Mouse (Mus musculus): ENCODE measurements at regions not wholly inside any gene's neighbourhood (a gene's known extent, or its start where the extent isn't known, plus 50 kb on each side); places are given as distances from the start of the nearest gene placed in this dataset.

DNA sequence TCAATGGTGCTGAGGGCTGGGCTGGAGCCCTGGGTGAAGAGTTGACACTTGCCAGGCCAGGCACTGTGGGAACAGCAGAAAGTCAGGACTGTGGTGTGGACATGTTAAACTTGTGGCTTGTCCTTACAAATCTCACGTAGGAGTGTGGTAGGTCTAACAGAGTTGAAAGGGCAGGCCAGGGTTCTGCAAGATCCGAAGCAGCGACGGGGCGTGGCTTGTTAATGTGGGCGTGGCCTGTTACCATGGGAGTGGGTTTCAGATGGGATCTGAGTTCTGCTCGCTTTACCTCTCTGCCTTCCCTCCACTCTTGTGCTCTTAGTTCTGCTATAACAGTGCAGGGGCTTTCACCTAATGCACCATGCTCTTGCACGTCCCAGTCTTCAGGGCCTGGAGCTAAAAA, 94.2 kb upstream of the Mvb12b start:
- no peak for DNase-seq (ENCODE audit: low spot score)

DNA sequence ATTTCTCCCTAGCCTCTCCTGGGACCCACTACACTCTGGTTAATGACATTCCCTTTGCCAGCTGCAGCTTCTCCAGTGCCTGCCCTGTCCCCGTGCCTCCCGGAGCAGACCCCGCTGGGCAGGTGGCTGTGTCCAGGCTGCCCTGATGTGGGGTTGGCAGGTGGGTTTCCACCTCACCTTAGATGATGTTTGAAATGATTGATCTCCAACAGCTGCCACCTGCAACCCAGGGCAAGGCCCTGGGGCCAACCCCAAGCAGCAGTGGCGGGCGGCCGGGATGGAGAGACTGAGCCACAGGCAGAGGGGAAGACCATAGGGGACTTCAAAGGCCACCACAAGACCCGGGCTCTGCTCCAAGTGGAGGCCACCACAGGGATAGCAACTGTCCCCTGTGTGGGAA, 93.6 kb upstream of the Mvb12b start:
- no peak for DNase-seq (ENCODE audit: low spot score)

DNA sequence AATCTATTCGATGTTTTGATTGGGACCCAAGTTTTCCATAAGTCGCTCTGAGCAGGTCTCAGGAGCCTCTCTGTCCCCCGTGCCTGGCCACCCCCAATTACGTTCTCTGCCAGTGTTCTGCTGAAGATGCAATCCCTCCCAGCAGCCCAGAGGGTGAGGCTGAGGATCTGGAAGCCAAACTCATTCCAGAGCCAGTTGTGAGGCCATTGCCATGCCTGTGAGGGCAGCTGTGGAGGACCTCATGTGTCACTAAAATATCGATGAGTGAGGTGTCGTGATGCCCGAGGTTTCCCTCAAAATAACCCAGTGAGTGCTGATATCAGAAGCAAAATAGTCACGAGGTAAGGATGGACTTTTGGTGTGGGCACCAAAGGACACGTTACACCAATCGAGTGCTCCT, 93.1 kb upstream of the Mvb12b start:
- no peak for DNase-seq (ENCODE audit: low spot score)

DNA sequence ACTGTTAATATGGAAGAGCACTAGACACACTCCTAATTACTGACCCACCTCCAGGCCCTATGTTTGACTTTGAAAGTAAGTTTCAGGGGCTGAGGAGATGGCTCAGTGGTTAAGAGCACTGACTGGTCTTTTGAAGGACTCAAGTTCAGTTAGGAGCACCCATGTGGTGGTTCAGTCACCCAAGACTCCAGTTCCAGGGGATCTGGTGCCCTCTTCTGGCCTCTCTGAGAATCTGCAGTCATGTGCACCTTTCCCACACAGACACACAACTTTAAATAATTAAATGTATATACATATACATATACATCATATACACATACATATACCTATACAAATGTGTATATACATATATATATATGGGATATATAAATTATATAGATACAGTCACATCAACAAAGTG, 91.5 kb upstream of the Mvb12b start:
- no peak for DNase-seq (ENCODE audit: low spot score)

DNA sequence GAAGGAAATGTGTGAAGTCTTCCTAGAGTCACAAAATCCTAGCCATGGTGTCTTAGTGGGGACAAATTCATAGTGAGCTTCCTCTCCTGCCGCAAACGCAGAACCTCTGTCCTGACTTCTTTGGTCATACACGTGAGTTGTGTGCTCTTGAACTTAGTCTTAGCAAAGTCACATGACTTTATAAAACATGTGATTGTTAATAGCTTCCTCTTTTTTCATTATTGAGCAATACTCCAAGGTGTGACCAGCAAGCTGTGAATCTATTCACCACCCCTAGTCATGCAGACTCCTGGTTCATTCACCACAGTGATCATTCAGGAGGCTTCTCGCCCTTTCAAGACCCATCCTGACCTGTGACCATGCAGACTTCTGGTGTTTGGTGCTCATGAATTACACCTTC, 90.8 kb upstream of the Mvb12b start:
- DNase-seq (ENCODE audit: low spot score) = no peak

DNA sequence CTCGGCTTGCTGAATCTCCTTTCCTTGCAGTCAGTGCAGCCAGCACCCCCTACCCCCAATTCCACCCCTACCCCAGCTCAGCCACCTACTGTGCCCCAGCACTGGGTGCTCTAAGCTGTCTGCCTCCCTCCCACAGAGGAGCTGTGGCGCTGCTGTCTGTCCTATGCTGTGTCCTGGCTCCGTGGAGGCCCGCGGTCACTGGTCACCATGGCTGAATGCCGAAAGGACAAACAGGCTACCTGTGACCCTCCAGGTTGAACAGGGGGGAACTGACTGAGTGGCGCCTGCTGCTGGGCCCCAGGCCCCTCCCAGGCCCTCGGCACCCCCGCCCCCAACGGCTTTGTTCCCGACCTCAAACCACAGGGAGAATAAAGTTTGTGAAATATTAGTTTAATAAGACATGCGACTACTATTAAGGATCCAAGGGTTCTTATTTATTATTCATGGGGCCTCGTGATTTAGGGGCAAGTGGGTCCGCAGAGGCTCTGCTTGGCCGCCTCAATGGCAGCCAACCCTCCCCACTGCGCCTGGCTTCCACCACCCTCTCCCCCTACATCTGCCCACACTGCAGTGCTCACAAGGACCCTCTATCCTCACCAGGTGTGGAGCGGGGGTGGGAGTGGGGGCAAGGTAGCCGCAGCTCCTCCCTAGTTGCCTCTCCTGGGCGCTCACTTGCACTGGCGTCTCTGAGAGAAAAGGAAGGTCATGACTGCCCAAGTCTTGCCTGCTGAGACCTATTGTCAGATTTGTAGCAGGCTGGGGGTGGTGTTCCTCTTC, 90.0 kb upstream of the Mvb12b start:
- DNase-seq (ENCODE audit: low spot score) = peak; percentile 2

GRCm38 (mm10) chr2:33977151-33977550, 89.4 kb upstream of the Mvb12b start:
- no peak for DNase-seq (ENCODE audit: low spot score)

DNA sequence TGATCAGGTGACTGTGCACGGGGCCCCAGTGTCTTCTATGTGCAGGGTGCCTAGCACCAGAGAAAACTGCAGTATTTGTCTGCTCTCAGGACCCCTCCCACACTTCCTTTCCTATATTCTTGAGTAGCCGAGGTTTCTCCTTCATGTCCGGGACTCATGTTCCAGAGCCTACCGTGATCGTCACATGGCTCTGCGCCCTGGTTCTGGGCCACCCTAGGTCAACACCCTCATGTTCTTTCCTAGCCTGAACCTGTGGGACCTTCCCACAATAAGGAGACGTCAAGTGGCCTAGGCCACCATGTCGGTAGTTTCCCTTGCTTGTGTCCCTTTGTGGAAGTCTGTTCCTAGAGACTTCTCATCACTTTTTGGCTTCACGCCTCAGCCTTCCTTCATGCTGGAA, 88.4 kb upstream of the Mvb12b start:
- no peak for DNase-seq (ENCODE audit: low spot score)

DNA sequence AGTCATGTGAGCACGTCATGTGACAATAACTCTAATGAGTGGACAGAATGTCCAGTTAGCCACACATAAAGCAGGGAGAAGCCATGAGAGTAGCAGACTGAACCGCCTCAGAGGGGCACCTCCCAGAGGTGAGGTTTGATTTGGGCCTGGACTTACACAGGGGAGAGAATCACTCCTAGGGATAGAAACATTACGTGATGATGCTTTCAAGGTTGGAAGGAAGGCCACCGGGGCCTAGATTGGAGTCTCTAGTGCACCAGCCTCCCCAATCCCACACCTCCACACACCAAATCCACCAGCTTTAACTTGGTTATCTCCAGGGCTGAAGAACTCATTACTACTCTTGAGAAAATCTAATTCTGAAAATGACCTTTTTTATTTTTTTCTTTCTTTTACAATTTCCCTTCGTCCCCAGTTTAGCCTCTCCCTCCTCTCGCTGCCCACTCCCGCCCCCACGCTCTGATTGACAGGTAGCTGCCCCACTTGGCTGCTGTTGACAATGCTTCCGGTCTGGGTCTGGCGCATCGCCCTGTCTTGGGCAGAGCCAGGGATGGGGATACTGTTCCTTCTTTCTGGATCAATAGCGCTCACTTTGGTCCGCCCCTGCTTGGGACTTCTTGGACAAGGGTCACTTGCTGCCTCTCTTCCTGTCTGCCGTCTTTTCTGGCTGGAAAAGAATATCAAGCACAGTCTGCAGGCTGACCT, 87.8 kb upstream of the Mvb12b start:
- peak; percentile 57 for DNase-seq (ENCODE audit: low spot score)

DNA sequence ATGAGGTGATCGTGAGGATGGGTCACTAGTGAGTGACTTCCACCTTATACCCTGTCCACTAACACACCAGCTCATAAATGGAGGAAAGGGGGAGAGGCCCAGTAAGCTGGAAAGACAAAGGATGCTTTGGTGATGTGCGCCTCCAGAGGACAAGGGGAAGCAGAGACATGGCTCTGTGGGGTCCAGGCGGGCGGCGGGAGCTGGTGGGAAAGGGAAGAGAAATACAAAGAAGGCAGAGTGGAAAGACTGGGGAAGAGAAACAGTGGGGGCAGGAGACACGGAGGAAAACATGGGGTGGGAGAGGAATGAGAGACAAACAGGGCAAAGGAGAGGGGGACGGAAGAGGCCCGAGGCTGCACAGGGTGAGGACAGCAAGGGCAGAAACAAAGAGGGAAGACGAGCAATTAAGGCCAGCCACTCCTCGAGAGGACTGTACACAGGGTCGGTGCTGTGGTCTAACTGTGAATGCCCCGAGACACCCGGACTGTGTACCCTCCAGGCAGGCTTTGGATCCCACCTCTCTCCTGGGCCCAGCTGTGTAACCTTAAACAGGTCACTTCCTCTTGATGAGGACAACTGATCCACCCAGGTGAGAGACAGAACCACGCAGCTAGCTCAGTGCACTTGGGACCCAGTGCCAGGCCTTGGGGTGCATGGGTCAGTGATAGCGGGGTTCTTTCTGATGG, 87.1 kb upstream of the Mvb12b start:
- DNase-seq (ENCODE audit: low spot score) = no peak

DNA sequence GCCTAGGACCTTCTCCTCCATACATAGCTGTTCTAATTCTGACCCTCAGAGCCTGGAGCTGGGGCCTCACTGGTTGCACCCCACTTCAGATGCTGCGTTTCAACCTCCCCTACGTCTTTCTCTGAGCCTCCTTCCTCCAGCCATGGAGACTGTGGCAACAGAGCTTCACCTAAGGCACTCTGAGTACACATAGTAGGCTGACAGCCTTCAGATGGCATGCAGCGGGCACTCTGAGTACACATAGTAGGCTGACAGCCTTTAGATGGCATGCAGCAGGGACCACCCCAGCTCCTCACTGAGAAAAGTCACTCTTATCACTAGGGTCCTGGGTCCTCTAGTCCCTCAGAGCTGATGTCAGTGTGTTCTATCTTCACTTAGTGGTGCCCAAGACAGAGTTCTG, 86.3 kb upstream of the Mvb12b start:
- no peak for DNase-seq (ENCODE audit: low spot score)

DNA sequence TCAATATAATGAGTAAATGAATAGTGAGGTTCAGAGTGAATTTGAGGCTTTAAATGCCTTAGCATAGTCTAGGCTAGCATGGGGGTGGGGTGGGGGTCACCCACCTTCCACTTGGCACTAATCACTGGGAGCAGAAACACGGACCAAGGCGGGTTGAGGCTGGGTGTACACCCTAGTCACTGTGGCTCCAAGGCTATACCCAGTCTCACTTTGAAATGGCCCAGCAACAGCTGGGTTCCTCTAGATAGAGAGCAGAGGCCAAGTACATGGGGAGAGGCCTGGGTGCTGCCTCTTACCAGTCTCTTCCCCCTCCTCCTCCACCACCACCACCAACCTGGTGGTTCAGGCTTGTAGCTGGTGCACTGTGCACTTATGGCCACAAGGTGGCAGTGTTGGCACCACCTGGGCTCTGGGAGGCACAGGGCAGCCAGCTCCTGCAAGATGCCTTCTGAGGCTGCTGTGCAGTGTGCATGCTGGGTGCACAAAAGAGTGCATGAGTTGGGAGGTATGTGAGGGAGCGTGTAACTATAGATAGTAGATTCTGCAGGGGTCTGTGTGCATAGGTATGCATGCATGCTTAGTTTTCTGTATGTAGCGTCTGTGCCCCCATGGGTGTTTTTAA, 85.6 kb upstream of the Mvb12b start:
- DNase-seq (ENCODE audit: low spot score) = peak; percentile 68

GRCm38 (mm10) chr2:33966984-33967421, 79.3 kb upstream of the Mvb12b start:
- DNase-seq (ENCODE audit: low spot score) = no peak

DNA sequence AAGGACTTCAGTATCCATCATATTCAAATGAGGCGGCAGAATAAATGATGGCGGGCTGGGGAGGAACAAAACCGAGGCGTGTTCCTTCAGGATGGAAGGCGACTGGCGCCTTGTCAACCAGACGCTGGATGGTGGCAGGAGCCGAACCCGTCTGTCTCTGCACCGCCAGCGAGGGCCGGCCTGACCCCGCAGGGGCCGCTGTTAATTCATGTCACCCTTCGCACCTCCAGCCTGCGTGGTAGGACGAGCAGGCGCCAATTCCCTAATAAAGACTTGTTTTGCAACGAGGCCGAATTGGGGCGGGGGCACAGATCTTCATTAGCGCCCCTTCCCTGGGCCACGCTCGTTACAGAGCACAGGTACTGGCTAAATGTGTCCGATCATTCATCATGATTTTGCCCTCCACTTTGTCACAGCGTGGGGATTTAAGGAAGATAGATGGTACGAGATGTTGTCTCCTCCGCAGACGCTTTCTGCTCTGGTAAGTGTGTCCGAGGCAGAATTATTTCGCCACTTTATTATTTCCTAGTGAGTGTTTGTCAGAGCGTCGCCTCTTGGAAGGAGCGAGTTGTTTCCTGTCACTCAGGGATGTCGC, 78.7 kb upstream of the Mvb12b start:
- DNase-seq (ENCODE audit: low spot score) = no peak

DNA sequence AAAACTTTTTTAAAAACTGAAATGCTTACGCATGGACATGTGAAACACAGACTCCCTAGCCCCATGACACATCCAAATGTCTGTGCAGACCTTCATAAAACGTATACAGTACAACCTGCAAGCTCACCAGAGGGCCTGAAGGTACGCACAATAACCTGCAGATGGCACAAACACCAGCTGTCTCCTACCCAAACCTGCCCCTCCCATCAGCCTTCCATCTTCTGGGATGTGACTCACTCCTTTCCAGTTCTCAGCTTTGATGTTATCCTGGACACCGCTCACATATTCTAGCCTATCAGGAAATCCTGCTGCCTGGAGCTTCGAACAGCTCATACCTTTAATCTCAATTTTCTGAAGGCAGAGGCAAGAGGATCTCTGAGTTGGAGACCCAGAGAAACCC, 76.3 kb upstream of the Mvb12b start:
- DNase-seq (ENCODE audit: low spot score) = no peak

GRCm38 (mm10) chr2:33962355-33963037, 74.8 kb upstream of the Mvb12b start:
- DNase-seq (ENCODE audit: low spot score) = no peak

DNA sequence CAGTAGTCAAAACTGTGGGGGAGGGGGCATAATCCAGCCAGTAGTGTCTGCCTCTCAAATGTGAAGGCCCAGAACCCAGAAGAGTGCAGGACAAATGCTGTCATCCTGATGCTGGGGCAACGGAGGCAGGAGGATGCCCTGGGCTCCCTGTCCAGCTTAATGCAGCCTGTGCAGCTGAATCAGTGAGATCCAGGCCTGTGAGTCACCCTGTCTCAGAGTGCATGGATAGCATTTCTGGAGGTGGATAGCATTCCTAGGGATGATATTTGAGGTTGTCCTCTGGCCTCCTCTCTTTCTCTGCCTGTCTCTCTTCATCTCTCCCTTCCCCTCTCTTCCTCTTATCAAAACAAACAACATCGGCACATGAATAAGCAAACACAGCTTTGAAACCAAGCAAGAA, 73.8 kb upstream of the Mvb12b start:
- DNase-seq (ENCODE audit: low spot score) = no peak

DNA sequence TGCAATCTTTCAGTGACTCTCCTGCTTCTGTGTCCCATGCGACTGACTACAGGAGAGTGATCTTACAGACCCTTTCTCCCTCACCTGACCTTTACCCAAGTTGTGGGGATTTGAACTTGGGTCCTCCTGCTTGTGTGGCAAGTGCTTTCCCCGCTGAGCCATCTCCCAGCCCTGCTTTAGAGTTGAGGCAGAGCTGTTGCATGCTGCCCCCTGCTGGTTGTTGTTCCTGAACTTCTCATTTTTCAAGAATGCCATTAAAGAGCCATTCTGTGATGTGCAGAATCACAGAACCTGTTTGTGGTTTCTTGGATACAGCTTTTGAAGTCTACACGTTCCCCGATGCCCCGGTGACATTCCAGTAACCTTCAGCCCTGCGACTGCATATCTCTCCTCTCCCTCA, 70.0 kb upstream of the Mvb12b start:
- no peak for DNase-seq (ENCODE audit: low spot score)

DNA sequence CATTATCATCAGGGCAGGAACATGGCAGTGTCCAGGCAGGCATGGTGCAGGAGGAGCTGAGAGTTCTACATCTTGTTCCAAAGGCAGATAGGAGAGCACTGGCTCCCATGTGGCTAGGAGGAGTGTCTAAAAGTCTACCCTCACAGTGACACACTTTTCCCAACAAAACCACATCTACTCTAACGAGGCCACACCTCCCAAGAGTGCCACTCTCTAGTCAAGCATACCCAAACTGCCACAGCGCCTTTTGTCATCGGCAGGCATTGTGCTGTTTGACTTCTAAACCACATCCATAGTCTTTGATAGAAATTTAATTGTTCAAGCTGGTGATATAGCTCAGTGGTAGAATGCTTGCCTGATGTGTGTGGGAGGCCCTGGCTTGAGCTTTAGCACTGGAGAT, 56.6 kb upstream of the Mvb12b start:
- no peak for DNase-seq (ENCODE audit: low spot score)

- DNase-seq (ENCODE audit: low spot score) = no peak
Measured at GRCm38 (mm10) chr2:33942085-33942484, 54.3 kb upstream of the Mvb12b start.

DNA sequence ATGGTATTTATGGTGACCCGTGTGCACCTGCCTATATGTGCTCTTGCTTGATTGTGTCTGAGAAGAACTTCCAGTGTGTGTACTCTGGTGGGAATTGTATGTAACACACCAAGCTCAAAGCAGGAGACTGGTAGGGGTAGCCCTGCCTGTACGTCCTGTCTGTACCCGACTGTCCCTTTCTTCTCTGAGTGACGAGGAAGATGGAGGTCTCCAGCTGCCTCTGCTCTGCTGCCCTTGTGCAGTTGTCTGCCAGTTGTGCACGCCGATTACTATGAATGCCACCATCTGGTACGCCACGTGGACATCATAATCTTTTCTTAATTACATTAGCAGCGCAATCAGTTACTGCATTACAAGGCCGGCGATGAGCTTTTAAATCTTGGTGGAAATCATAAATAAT, 53.6 kb upstream of the Mvb12b start:
- DNase-seq (ENCODE audit: low spot score) = no peak

- no peak for DNase-seq (ENCODE audit: low spot score)
Measured at GRCm38 (mm10) chr2:33939836-33940235, 52.1 kb upstream of the Mvb12b start.
